Mouse (Mus musculus) brain, embryonic 14.5 days (tissue): ENCODE data around the gene Rcvrn. TPM values are rescaled to one million over a fixed set of nuclear protein-coding genes. Genes with fewer than 3 reads are reported as not detected.

Experiments
- DNase-seq: peaks from one replicate; pipeline ENCODE4 v3.0.0-alpha.2; 2011; ENCODE audit warnings: low read depth
- CTCF ChIP-seq: fragments of 200-500 bp; IDR thresholded peaks from 2 replicates; pipeline ENCODE4 v1.5.1; 2012; ENCODE audit warnings: inconsistent platforms, mild to moderate bottlenecking, moderate library complexity, borderline replicate concordance; ENCODE audit not compliant: insufficient read depth, insufficient read length; ENCODE audit errors: extremely low read depth
- POLR2A ChIP-seq: fragments of 200-500 bp; IDR thresholded peaks from 2 replicates; pipeline ENCODE4 v1.6.1; 2012; ENCODE audit warnings: mild to moderate bottlenecking, inconsistent platforms, borderline replicate concordance; ENCODE audit not compliant: poor library complexity, insufficient read depth, insufficient read length, severe bottlenecking; ENCODE audit errors: extremely low read depth
- polyA plus RNA-seq: library from polyadenylated mRNA; depleted of rRNA; stranded (reverse); fragments of >200 nt; gene quantifications from 2 replicates; pipeline ENCODE4 v1.2.3, GENCODE M21; 2012

Gene Rcvrn
- polyA plus RNA-seq, 1 experiment = 0.21 TPM

DNA sequence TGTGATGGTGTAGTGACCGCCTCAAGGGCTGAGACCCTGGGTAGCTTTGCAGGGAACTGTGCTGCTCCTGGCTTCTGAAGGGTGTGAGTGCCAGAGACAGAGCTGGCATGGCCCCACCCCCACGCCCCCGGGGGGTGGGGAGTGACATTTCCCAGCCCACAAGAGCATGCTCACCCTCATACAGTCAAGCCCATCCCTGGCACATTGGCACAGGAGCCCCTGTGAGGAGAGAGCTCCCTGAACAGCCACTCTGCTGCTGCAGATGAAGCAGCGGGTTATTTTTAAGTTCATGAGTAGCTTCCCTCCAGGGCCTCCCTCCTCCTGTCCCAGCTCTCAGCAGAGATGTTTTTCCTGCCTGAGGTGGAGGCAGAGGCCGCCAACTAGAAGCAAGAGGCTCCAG, 23.0 kb upstream of the Rcvrn start:
- TF ChIP-seq CTCF (no peak), POLR2A (no peak)
- DNase-seq = no peak

DNA sequence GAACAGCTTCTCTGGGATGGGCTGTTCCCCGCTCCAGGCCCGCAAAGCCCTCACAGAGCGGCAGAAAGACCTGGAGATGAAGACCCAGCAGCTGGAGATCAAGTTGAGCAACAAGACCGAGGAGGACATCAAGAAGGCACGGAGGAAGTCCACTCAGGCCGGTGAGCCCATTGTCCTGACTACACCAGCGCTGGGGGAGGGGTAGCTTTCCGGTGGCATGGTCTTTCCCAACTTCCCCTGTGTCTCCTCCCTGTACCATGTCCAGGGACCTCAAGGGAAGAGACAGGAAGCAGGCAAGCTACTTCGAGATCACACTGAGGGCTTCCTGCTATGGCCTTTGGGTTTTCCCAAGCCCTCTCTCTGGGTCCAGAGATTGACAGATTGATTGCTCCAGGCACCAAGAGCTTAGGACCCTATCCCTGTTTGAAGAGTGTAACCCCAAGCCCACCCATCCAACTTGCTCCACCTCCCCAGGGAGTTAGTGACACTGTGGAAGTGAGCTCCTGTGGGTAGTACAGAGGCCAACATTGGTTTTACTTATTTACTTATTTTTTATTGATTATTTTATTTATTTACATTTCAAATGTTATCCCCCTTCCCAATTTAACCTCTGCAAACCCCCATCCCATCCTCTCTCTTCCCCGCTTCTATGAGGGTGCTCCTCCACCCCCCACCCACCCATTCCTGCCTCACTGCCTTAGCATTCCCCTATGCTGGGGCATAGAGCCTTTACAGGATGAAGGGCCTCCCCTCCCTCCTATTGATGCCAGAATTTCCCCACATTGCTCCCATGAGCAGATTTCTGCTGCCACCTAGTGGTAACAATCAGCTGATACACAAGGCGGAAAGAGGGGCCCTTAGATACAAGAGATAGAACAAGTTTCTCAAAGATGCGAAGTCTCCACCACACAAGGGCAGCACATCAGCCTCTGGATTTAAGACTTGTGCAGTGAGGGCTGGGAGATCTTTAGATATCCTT, 19.3 kb upstream of the Rcvrn start:
- TF ChIP-seq CTCF (peak; percentile 86), POLR2A (no peak)
- peak; percentile 88 for DNase-seq

DNA sequence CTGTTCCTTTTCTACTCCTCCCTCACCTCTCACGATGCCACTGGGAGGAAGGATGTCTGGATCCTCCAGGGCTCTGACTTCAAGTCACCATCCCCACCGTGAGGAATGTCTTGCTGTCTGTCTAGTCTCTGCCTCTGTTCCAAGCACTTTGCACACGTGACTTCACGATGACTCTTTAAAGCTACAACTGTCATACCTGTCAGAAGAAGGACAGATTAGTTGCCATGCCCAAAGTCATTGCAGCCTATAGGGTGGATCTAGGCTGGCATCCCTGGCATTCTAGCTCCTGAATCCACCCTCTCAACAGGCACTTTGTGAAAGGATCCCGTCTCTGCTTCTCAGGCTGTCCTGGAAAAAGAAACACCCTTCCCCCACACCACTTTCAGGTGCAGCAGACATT, 15.8 kb upstream of the Rcvrn start:
- TF ChIP-seq POLR2A = no peak
- TF ChIP-seq CTCF = no peak
- DNase-seq = no peak

GRCm38 (mm10) chr11:67679930-67680329, 15.2 kb upstream of the Rcvrn start:
- no peak for TF ChIP-seq POLR2A
- no peak for TF ChIP-seq CTCF
- DNase-seq = no peak

DNA sequence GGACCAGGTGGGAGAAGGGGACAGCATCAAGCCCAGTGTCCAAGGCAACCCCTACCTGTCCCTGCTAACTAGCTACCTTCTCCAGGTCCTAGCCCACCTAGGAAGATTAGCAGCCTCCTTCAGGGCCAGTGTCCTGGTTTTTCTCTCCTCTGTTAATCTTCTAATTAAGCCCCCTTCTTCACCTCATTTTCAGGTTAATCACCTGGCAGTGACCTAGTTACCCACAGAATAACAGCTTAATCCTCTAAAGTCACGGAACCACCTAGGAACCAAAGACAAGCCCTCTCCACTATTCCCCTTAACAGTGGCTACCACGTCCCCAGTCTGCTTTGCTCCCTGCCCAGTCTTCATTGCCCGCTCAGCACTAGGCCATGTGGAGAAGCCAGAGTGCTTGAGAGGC, 13.3 kb upstream of the Rcvrn start:
- no peak for TF ChIP-seq CTCF
- no peak for TF ChIP-seq POLR2A
- DNase-seq = no peak

DNA sequence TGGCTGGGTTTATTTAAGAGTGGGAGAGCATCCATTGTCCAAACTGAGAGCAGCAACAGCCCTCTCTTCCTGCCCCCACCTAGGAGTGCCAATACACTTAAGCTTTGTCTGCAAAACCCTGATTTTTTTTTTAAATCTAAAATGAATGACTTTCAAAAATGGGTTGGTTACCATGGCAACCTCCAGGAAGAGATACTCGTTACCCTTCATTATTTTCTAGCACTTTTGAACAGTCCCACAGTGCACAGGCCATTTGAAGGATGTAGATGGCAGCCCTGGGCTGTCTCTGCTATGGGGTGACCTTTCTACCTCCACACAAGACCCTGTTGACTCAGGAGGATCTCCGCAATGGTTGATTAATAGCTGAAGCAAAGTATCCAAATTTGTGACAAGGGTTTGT, 9.0 kb upstream of the Rcvrn start:
- peak; percentile 38 for DNase-seq
- TF ChIP-seq POLR2A (no peak), CTCF (no peak)

- TF ChIP-seq POLR2A (no peak), CTCF (no peak)
- DNase-seq = peak; percentile 64
These were observed 17.9 kb downstream of the Rcvrn start for GRCm38 (mm10) chr11:67712976-67713375.

GRCm38 (mm10) chr11:67715382-67715781, 20.3 kb downstream of the Rcvrn start:
- TF ChIP-seq POLR2A = no peak
- TF ChIP-seq CTCF = no peak
- DNase-seq = no peak

DNA sequence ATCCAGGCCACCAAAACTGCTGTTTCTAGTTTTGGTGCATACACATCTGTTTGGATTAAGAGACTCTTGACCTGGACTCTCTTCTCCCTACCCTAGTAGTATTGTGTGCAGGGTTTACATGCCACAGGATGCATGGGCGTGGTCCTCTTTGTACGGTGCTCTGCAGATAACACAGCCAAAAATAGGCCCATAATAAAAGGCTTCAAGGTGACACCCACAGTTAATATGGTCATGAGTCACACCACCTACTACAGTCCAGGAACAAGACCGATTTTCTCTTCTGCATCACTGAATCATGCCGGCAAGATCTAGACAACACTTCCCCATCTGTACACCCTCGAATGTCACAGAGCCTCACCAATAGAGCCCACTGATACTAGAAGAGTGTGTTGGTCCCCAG, 26.4 kb downstream of the Rcvrn start:
- TF ChIP-seq POLR2A = no peak
- TF ChIP-seq CTCF = no peak
- DNase-seq = no peak

GRCm38 (mm10) chr11:67722399-67723156, 27.5 kb downstream of the Rcvrn start:
- no peak for DNase-seq
- TF ChIP-seq CTCF (no peak), POLR2A (no peak)

- no peak for TF ChIP-seq CTCF
- no peak for TF ChIP-seq POLR2A
- no peak for DNase-seq
These were observed 28.3 kb downstream of the Rcvrn start for GRCm38 (mm10) chr11:67723231-67724013.
